Mouse (Mus musculus) cerebellum, adult 2 months (tissue): Measurements from ENCODE around the gene Kpna3.

ENCODE experiments used
- CTCF ChIP-seq: fragments of 200-500 bp; IDR thresholded peaks from 2 replicates; pipeline ENCODE4 v1.5.1; 2011; ENCODE audit warnings: low read depth, mild to moderate bottlenecking, control low read depth, low read length, moderate library complexity, borderline replicate concordance; ENCODE audit not compliant: insufficient read depth
- POLR2A ChIP-seq: fragments of 200-500 bp; IDR thresholded peaks from 2 replicates; pipeline ENCODE4 v1.6.1; 2011; ENCODE audit warnings: low read length, control low read depth, borderline replicate concordance; ENCODE audit not compliant: insufficient read depth

DNA sequence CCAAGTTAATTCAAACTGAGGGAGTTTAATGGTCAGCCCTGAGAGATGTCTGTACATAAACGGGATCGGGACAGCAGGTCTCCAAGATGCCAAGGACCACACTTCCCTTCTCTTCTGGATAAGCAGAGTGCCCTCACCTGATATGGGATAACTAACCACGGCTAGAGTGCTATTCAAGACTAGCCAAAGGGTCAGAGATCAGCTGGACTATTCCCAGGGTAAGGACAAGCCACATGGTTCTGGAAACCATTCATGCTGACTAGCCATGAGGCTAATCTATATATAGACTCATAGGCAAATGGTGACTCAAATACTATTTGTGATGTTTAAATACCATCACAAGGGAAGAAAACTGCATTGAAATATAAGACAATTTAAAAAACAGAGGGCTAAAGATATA is 49.1 kb downstream of the Kpna3 start:
- TF ChIP-seq POLR2A, result no peak
- no peak for TF ChIP-seq CTCF
